Mouse (Mus musculus) kidney, embryonic 15.5 days (tissue): ENCODE measurements around the gene Jazf1. TPM values are rescaled to one million over a fixed set of nuclear protein-coding genes. Genes with fewer than 3 reads are reported as not detected.

ENCODE experiments used
- ATAC-seq: fragments of 200-750 bp; cut with Nextera tagmentation; replicated peaks from 2 replicates; pipeline ENCODE4 v1.8.0; 2017; ENCODE audit warnings: moderate TSS enrichment; ENCODE audit not compliant: low FRiP score
- H3K27ac ChIP-seq: fragments of 300-500 bp; sonication (generic); 2 replicates; pipeline ENCODE4 v1.5.1; 2015; ENCODE audit warnings: mild to moderate bottlenecking, inconsistent platforms
- H3K27me3 ChIP-seq: fragments of 300-500 bp; sonication (generic); 2 replicates; pipeline ENCODE4 v1.6.1; 2015; ENCODE audit warnings: inconsistent platforms
- H3K36me3 ChIP-seq: fragments of 300-500 bp; sonication (generic); 2 replicates; pipeline ENCODE4 v1.6.1; 2015; ENCODE audit warnings: inconsistent platforms
- H3K4me1 ChIP-seq: fragments of 300-500 bp; sonication (generic); 2 replicates; pipeline ENCODE4 v1.6.1; 2015; ENCODE audit warnings: inconsistent platforms
- H3K4me2 ChIP-seq: fragments of 300-500 bp; sonication (generic); 2 replicates; pipeline ENCODE4 v1.6.1; 2015; ENCODE audit warnings: moderate library complexity, mild to moderate bottlenecking, inconsistent platforms
- H3K4me3 ChIP-seq: fragments of 300-500 bp; sonication (generic); replicated peaks from 2 replicates; pipeline ENCODE4 v1.5.1; 2015; ENCODE audit warnings: mild to moderate bottlenecking, inconsistent platforms
- H3K9ac ChIP-seq: fragments of 300-500 bp; sonication (generic); 2 replicates; pipeline ENCODE4 v1.6.1; 2015; ENCODE audit warnings: mild to moderate bottlenecking, inconsistent platforms
- H3K9me3 ChIP-seq: fragments of 300-500 bp; sonication (generic); replicated peaks from 2 replicates; pipeline ENCODE4 v1.6.1; 2016; ENCODE audit warnings: inconsistent platforms
- WGBS: fragments of 180-500 bp; shearing (Covaris S2); methylation state at CpG from one replicate; pipeline ENCODE4 v1.1.7; 2015; ENCODE audit warnings: mixed read lengths; 5-methylcytosine and 5-hydroxymethylcytosine counted together
- polyA plus RNA-seq: library from polyadenylated mRNA; unstranded; fragments of >200 nt; fragmentation: Nextera tagmentation; extraction: Ambion mirVana; gene quantifications from 2 replicates; pipeline ENCODE4 v1.2.1, GENCODE M21; 2015

Jazf1 gene
- polyA plus RNA-seq, 1 experiment from 2014 or later, result 3.9 TPM

DNA sequence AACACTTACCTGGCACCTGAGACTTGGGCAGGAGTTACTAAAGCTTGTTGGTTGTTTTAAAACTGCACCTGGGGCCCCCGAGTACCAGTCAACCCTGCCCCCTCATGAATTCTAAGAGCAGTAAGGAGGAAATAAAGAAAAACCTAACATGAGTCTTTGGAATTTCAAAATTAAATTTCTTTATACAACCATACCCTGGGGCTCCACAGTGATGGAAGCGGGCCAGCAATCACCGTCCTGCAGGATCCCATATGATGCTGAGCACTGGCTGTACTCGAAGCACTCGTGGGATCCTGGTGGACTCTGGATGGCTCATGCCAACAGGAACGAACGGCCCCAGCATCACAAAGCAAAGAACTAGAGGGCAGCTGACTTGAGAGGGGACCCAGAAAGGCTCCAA, 149.0 kb downstream of the Jazf1 start:
- Histone ChIP-seq H3K9me3 (no peaks in the 10 kb centered on the region), H3K27ac (no peak overlapping the region), H3K4me3 (no peak overlapping the region), H3K36me3 (no peaks in the 10 kb centered on the region), H3K4me2 (no peak overlapping the region), H3K27me3 (peaks cover 5% of the 10 kb centered on the region; the same call in 1 of the 2 replicates), H3K9ac (no peak overlapping the region), H3K4me1 (no peaks in the 10 kb centered on the region)
- ATAC-seq, result no peak
- WGBS, result 66% methylated on average over 7 of the region's 7 CpGs

DNA sequence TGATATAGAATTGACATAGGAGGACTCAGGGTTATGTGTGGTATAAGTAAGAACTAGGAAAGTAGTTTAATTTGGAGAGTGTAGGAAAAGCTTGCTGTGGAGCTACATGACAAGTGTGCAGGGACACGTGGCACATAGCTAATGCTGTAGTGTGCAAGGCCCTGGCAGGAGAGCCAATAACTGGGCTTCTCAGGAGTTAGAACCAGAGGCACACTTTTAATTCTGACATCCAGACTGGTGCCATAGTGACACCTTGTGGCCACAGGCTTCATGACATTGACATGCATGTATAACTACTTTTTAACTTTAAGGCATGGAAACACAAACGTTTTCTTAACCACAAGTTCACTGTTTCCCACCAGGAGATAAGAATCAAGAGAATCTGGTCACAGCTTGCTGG, 149.5 kb downstream of the Jazf1 start:
- Histone ChIP-seq H3K27me3 (peaks cover 5% of the 10 kb centered on the region; the same call in 1 of the 2 replicates), H3K4me2 (no peak overlapping the region), H3K36me3 (no peaks in the 10 kb centered on the region), H3K9me3 (no peaks in the 10 kb centered on the region), H3K27ac (no peak overlapping the region), H3K4me3 (no peak overlapping the region), H3K4me1 (no peaks in the 10 kb centered on the region), H3K9ac (no peak overlapping the region)
- peak; percentile 76; the same call in 1 of the 2 replicates for ATAC-seq
- WGBS, result 1% methylated on average over 2 of the region's 2 CpGs

DNA sequence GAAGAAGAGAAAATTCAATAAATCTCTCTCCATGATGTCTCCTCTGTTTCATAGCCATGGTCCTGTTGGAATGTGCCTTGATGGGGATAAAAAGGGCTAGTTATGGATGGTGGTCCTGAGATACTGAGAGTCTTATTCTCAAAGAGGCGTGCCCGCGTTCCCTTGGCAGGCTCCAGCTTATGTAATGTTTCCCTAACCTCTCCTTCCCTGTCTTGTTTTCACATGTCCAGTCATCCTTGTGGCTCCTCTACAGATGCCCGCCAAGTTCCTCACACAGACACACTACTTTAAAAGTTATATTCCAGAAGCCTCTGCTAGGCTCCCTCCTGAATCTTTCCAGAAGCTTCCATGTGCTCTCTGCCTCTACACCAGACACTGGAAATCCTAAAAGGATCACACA, 151.0 kb downstream of the Jazf1 start:
- WGBS, result 82% methylated on average over 4 of the region's 4 CpGs
- Histone ChIP-seq H3K4me2 (no peak overlapping the region), H3K36me3 (no peaks in the 10 kb centered on the region), H3K9me3 (no peaks in the 10 kb centered on the region), H3K4me1 (no peaks in the 10 kb centered on the region), H3K9ac (no peak overlapping the region), H3K27ac (no peak overlapping the region), H3K27me3 (peaks cover 5% of the 10 kb centered on the region; the same call in 1 of the 2 replicates), H3K4me3 (no peak overlapping the region)
- ATAC-seq, result no peak

DNA sequence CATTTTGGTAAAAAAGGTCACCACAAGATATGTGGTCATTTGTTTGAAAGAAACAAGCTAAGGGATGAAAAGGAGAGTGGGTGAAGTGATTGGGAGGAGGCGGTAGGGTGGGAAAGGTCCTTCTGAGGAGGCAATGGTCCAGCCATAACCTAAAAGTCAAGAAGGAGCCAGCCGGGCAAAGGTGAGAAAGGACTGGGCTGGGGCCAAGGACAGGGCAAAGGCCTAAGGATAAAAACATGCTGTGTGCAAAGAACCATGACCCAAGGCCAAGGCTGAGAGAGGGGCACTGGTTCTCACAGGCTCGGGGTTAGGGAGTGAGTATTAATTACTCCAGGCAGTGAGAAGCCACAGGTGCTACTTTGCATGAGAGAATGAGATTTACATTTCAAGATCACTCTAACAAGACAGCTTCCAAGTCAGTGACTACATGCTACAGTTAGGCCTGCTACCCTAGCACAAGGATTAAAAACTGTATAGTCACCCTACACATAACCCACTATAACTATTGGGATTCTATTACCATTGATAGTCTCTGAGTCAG, 151.5 kb downstream of the Jazf1 start:
- Histone ChIP-seq H3K27me3 (peaks cover 3% of the 10 kb centered on the region; the same call in 1 of the 2 replicates), H3K4me3 (no peak overlapping the region), H3K9me3 (no peaks in the 10 kb centered on the region), H3K36me3 (no peaks in the 10 kb centered on the region), H3K4me1 (no peaks in the 10 kb centered on the region), H3K9ac (no peak overlapping the region), H3K27ac (no peak overlapping the region), H3K4me2 (no peak overlapping the region)
- WGBS, result 63% methylated on average over 3 of the region's 3 CpGs
- ATAC-seq, result no peak

DNA sequence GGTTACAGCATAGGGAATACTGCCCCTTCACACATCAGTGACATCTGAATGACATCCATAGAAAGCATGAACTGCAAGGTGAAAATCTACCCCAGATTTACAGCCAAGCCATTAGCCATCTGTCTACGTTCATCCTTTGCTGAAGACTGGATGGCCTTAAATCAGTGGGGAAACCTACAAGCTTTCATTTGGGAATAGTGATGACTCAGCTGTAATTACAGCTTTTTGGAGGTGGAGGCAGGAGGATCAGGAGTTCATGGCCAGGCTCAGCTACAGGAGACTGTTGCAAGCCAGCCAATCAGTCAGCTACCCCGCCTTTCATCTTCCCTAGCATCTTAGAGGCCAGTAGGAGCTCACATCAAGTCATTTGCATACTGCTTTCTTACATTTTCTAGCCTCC, 153.5 kb downstream of the Jazf1 start:
- no peaks in the 10 kb centered on the region for H3K36me3 ChIP-seq
- no peaks in the 10 kb centered on the region for H3K4me1 ChIP-seq
- no peaks in the 10 kb centered on the region; the same call in 1 of the 2 replicates for H3K27me3 ChIP-seq
- no peak for ATAC-seq
- WGBS, result 76% methylated on average over 2 of the region's 2 CpGs
- no peak overlapping the region for H3K9ac ChIP-seq
- H3K4me2 ChIP-seq, result no peak overlapping the region
- no peak overlapping the region for H3K27ac ChIP-seq
- no peak overlapping the region for H3K4me3 ChIP-seq
- H3K9me3 ChIP-seq, result no peaks in the 10 kb centered on the region

DNA sequence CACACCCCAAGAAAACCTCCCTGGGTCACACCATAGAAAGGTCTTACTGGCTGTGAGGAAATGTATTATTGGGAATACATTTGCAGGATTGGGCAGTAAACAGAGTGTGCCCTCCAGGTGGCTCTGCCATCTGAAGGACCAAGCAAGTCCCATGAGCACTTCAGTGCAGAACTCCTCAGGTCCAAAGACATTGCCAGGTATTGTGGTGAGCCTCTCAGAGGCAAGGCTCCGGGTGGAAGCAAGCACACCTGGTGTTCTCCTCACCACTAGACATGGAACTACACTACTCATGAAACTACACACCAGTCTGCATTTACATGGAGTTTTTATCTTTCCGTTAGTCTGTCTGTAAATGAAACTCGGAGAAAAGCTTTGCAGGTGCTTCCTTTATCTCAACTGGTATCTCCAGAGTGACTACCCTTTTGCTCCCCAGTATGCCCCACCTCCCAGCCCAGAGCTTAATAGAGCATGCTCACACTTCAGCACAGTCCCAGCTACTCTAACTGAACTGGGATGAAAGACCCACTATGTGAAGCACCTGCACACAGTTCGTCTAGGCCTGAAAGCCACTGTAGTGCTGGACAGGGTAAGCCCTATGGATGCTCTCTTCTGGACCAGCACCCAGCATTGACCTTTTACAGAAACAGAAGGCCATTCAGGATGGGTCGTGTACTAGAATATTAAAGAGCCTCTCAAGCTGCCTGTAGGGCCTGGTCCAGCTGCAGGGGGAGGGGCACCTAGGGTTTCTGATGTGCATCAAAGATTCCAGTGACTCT, 156.1 kb downstream of the Jazf1 start:
- WGBS, result 72% methylated on average over 5 of the region's 5 CpGs

DNA sequence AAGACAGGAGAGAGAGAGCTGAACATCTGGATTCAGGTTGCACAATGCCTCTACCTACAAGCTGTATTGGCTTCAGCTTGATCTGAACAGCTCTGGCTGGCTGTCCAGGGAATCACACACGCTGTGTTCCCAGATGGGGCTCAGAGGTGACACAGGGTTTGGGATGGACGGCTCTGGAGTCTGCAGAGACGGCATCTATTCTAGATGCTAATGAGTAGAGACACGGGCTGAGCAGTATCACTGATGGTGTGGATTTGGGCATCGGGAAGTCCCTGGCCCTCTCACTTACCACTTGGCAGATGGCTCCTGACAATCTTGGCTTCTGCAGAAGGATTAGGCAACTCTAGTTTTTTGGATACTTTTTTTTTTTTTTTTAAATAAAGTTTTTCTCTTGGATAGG, 161.6 kb downstream of the Jazf1 start:
- Histone ChIP-seq H3K9me3 (no peaks in the 10 kb centered on the region), H3K9ac (no peak overlapping the region), H3K27me3 (no peaks in the 10 kb centered on the region), H3K27ac (no peak overlapping the region), H3K4me1 (0 out of 2 replicates have a peak, but pooled peaks cover 6% of the 10 kb centered on the region), H3K4me3 (no peak overlapping the region), H3K4me2 (no peak overlapping the region), H3K36me3 (no peaks in the 10 kb centered on the region)
- no peak for ATAC-seq
- WGBS, result 79% methylated on average over 5 of the region's 5 CpGs

More for the DNA sequence above, 156.1 kb downstream of the Jazf1 start:
- Histone ChIP-seq H3K4me3 (no peak overlapping the region), H3K9ac (no peak overlapping the region), H3K4me1 (0 out of 2 replicates have a peak, but pooled peaks cover 4% of the 10 kb centered on the region), H3K27me3 (no peaks in the 10 kb centered on the region), H3K36me3 (no peaks in the 10 kb centered on the region), H3K4me2 (no peak overlapping the region), H3K27ac (no peak overlapping the region), H3K9me3 (no peaks in the 10 kb centered on the region)
- no peak for ATAC-seq

DNA sequence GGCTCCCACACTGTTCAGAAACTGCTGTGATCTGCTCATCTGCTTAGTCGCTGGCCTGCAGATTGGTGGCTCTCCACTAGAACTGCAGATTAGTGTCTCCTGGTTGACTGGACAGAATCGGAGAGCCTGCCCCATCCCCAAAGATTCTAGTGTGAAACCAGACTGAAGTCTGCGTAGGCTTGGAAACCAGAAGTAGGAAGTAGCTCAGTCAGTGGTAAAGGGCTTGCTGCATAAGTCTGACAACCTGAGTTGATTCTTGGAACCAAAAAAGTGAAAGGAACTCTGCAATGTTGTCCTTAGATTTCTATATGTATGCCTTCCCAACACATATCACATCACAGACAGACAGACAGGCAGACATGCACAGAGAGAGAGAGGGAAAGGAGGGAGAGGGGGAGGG, 163.3 kb downstream of the Jazf1 start:
- Histone ChIP-seq H3K27me3 (no peaks in the 10 kb centered on the region), H3K27ac (no peak overlapping the region), H3K4me1 (0 out of 2 replicates have a peak, but pooled peaks cover 6% of the 10 kb centered on the region), H3K9me3 (no peaks in the 10 kb centered on the region), H3K4me3 (no peak overlapping the region), H3K36me3 (no peaks in the 10 kb centered on the region), H3K4me2 (no peak overlapping the region), H3K9ac (no peak overlapping the region)
- 71% methylated on average over 3 of the region's 3 CpGs for WGBS
- no peak for ATAC-seq

DNA sequence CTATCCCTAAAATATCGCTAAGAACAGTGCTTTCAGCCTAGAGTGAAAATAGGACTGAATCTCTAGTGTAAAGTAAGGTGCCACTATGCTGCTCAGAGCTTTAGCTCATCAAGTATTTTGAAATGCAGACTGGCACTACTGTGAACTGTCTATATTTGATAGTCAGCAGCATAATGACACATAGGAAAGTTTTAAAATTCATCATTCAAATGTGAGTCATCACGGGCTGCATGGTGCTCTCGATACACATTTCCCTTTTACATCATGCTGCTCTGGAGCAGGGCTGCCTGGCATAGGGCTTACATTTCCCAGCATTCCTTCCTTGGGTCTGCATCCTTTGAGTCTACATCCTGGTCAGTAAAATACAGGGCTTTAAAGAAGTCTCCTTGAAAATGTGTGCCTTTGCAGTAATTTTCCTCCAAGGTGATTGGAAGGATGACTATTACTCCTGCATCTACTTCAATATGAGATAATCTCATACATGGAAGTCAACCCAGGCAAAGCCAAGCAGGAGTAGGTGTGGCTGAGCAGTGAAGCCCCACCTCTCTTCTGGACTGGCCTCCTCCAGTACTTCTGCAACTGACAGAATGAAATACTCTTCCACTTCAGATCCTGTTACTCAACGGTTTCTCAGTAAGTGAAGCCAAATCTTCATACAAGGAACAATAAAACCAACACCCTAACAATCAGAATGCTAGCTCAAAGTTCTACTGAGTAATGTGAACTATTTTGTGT, 165.0 kb downstream of the Jazf1 start:
- Histone ChIP-seq H3K4me2 (no peak overlapping the region), H3K36me3 (no peaks in the 10 kb centered on the region), H3K27me3 (no peaks in the 10 kb centered on the region), H3K27ac (no peak overlapping the region), H3K4me1 (0 out of 2 replicates have a peak, but pooled peaks cover 6% of the 10 kb centered on the region), H3K9me3 (no peaks in the 10 kb centered on the region), H3K9ac (no peak overlapping the region), H3K4me3 (no peak overlapping the region)
- ATAC-seq, result no peak
- 72% methylated on average over 4 of the region's 4 CpGs for WGBS

DNA sequence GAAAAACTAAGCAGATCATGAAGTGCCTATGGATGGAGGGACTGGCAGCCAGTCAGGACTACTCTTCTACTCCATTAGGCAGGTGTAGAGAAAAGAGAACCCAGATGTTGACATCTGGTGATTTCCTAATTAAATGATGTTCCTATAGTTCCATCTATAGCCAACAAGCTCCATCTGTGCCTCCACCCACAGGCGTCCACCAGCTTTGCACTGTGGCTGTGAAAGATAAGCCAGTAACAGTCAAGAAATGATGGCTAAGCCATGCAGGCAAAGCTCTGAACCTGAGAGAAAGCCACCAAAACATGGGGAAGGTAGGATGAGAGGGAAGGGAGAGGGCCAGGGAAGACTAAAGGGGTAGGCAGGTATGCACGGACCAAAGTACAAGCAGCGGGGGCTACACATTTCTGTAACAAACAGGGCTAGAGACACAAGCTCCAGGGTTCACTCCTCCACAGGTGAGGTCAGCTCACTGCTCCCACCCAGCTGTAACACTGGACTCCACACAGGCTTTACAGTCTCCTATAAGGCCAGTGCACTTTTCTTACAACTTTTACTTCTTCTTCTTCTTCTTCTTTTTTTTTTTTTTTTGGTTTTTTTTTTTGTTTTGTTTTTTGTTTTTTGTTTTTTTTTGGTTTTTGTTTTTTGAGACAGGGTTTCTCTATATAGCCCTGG, 168.7 kb downstream of the Jazf1 start:
- Histone ChIP-seq H3K4me1 (0 out of 2 replicates have a peak, but pooled peaks cover under 1% of the 10 kb centered on the region), H3K4me3 (no peak overlapping the region), H3K4me2 (no peak overlapping the region), H3K9me3 (no peaks in the 10 kb centered on the region), H3K27ac (no peak overlapping the region), H3K36me3 (no peaks in the 10 kb centered on the region), H3K27me3 (no peaks in the 10 kb centered on the region), H3K9ac (no peak overlapping the region)
- ATAC-seq, result no peak
- WGBS, result 88% methylated on average over 3 of the region's 3 CpGs

DNA sequence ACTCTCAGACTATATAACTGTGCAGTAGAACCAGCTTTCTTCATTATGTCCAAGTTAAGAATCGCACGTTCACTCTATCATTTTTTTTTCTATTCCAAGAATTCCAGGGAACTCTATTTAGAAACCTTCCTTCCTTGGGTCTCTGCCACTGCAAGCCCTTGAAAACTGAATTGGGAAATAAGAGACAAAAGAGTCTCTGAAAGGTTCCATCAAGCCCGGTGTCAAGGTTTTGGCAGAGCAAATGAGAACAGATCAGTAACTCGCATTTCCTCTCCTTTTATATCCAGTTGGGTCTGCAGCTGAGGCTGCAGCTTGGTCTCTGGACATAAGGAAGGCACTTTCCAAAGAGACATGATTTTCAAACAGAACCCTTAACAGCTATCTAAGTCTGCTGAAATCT, 173.4 kb downstream of the Jazf1 start:
- Histone ChIP-seq H3K27me3 (no peaks in the 10 kb centered on the region), H3K27ac (no peak overlapping the region), H3K4me3 (no peak overlapping the region), H3K4me1 (peaks cover 7% of the 10 kb centered on the region; the same call in 1 of the 2 replicates), H3K9ac (no peak overlapping the region), H3K4me2 (no peak overlapping the region), H3K9me3 (no peaks in the 10 kb centered on the region), H3K36me3 (no peaks in the 10 kb centered on the region)
- 84% methylated on average over 4 of the region's 4 CpGs for WGBS
- ATAC-seq, result no peak

DNA sequence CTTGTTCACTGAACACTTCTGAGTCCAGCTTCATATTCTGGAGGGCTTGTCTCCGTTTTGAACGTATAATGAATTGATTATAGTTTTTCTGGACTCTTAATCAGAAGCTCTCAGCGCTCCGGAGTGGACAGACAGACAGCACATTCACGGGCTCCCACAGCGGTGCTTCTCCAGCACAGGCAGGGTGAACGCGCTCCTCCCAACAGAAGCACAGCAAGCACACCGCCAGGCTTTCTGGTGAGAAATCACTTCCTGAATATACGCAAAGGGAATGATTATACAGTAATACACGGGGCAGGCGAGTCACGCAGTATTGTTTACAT, 174.0 kb downstream of the Jazf1 start:
- no peak overlapping the region for H3K4me2 ChIP-seq
- 61% methylated on average over 13 of the region's 13 CpGs for WGBS

More for the DNA sequence above, 174.0 kb downstream of the Jazf1 start:
- Histone ChIP-seq H3K4me1 (peaks cover 7% of the 10 kb centered on the region; the same call in 1 of the 2 replicates), H3K9ac (no peak overlapping the region), H3K27me3 (no peaks in the 10 kb centered on the region), H3K4me3 (no peak overlapping the region), H3K27ac (no peak overlapping the region), H3K36me3 (no peaks in the 10 kb centered on the region), H3K9me3 (no peaks in the 10 kb centered on the region)
- ATAC-seq, result no peak
